Mouse (Mus musculus) thymus, adult 2 months (tissue): ENCODE measurements around the gene Shisa8.

Source experiments
- CTCF ChIP-seq: fragments of 200-500 bp; IDR thresholded peaks from 2 replicates; pipeline ENCODE4 v1.5.1; 2012; ENCODE audit warnings: mild to moderate bottlenecking, control low read depth, low read length, moderate library complexity, borderline replicate concordance; ENCODE audit not compliant: control insufficient read depth, poor library complexity, insufficient read depth; ENCODE audit errors: extremely low read depth
- POLR2A ChIP-seq: fragments of 200-500 bp; IDR thresholded peaks from 2 replicates; pipeline ENCODE4 v1.6.1; 2012; ENCODE audit warnings: mild to moderate bottlenecking, low read length, control low read depth, moderate library complexity; ENCODE audit not compliant: control insufficient read depth, poor library complexity, insufficient read depth; ENCODE audit errors: extremely low read depth

DNA sequence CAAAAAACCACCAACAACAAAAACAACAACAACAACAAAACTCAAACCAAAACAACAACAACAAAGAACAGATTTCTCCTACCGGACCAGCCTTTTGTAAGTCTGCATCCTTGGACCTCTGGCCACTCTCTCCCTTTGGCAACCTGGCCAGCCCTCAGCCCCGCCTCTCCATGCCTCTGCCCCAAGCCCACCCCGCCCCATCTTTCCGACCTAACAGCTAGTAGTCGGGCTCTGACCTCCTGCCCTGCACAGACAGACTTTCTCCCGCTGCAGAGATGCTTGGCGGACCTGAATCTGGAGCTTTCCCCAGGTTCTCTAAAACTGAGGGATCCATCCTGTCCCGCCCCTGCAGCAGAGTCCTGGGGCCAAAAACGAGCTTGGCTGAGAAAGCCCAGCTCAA lies 5.4 kb upstream of the Shisa8 start:
- no peak for TF ChIP-seq CTCF
- no peak for TF ChIP-seq POLR2A
